Mouse (Mus musculus): ENCODE data around the gene Plxnc1.

Plxnc1 gene

GRCm38 (mm10) chr10:94944691-94945205 is at the start of gene Plxnc1:
Gene Plxnc1 (minus strand): TSS chr10:94944835.
- peak; percentile 68 for ATAC-seq (ENCODE audit: low TSS enrichment)

- ATAC-seq (ENCODE audit: low TSS enrichment) = peak; percentile 64
Measured at GRCm38 (mm10) chr10:94992127-94992526, 47.5 kb upstream of the Plxnc1 start.

GRCm38 (mm10) chr10:94991564-94992097 is 47.0 kb upstream of the Plxnc1 start:
- peak; percentile 79 for ATAC-seq (ENCODE audit: low TSS enrichment)

- peak; percentile 48 for ATAC-seq (ENCODE audit: low TSS enrichment)
Measured at GRCm38 (mm10) chr10:94990768-94991563, 46.3 kb upstream of the Plxnc1 start.

- ATAC-seq (ENCODE audit: low TSS enrichment) = no peak
Measured at GRCm38 (mm10) chr10:94989321-94989720, 44.7 kb upstream of the Plxnc1 start.

GRCm38 (mm10) chr10:94985103-94985502 is 40.5 kb upstream of the Plxnc1 start:
- no peak for ATAC-seq (ENCODE audit: low TSS enrichment)

- peak; percentile 95 for ATAC-seq (ENCODE audit: low TSS enrichment)
Measured at GRCm38 (mm10) chr10:94982528-94982927, 37.9 kb upstream of the Plxnc1 start.

- ATAC-seq (ENCODE audit: low TSS enrichment) = no peak
Measured at GRCm38 (mm10) chr10:94981466-94982138, 37.0 kb upstream of the Plxnc1 start.

GRCm38 (mm10) chr10:94978265-94978822 is 33.7 kb upstream of the Plxnc1 start:
- ATAC-seq (ENCODE audit: low TSS enrichment) = no peak

GRCm38 (mm10) chr10:94976329-94976728 is 31.7 kb upstream of the Plxnc1 start:
- ATAC-seq (ENCODE audit: low TSS enrichment) = no peak

- ATAC-seq (ENCODE audit: low TSS enrichment) = no peak
Measured at GRCm38 (mm10) chr10:94975099-94975496, 30.5 kb upstream of the Plxnc1 start.

GRCm38 (mm10) chr10:94974345-94975098 is 29.9 kb upstream of the Plxnc1 start:
- no peak for ATAC-seq (ENCODE audit: low TSS enrichment)

- ATAC-seq (ENCODE audit: low TSS enrichment) = no peak
Measured at GRCm38 (mm10) chr10:94971625-94972161, 27.1 kb upstream of the Plxnc1 start.

- ATAC-seq (ENCODE audit: low TSS enrichment) = peak; percentile 91
Measured at GRCm38 (mm10) chr10:94970221-94970620, 25.6 kb upstream of the Plxnc1 start.

- ATAC-seq (ENCODE audit: low TSS enrichment) = no peak
Measured at GRCm38 (mm10) chr10:94967468-94967867, 22.8 kb upstream of the Plxnc1 start.

GRCm38 (mm10) chr10:94966789-94967188 is 22.2 kb upstream of the Plxnc1 start:
- ATAC-seq (ENCODE audit: low TSS enrichment) = no peak

GRCm38 (mm10) chr10:94965093-94965492 is 20.5 kb upstream of the Plxnc1 start:
- no peak for ATAC-seq (ENCODE audit: low TSS enrichment)

GRCm38 (mm10) chr10:94962005-94962404 is 17.4 kb upstream of the Plxnc1 start:
- no peak for ATAC-seq (ENCODE audit: low TSS enrichment)

- ATAC-seq (ENCODE audit: low TSS enrichment) = no peak
Measured at GRCm38 (mm10) chr10:94961283-94961682, 16.6 kb upstream of the Plxnc1 start.

GRCm38 (mm10) chr10:94958311-94958710 is 13.7 kb upstream of the Plxnc1 start:
- peak; percentile 77 for ATAC-seq (ENCODE audit: low TSS enrichment)

- no peak for ATAC-seq (ENCODE audit: low TSS enrichment)
Measured at GRCm38 (mm10) chr10:94957705-94958104, 13.1 kb upstream of the Plxnc1 start.
